Comparison of ENCODE assay signal across 17 mouse cellular contexts in genomic region chr11:106822911-106823310, GRCm38 (mm10). TPM values are rescaled to one million over a fixed set of nuclear protein-coding genes. Genes with fewer than 3 reads are reported as not detected.
DNase-seq lines count a peak whose midpoint lies in the region; ATAC-seq lines count a peak whose summit lies in the region.
"Had no signal": no experiment of that assay in that cellular context is flagged by ENCODE, and none has a peak within 500 bp of the region (broad histone marks: within the 10 kb centered on the region; RNA-seq: fewer than 3 reads in every experiment).

No protein-coding gene starts in this region.

- 89% methylated on average over 5 of the region's 5 CpGs for WGBS in kidney, embryonic 15.5 days
- WGBS in midbrain, embryonic 10.5 days = 89% methylated on average over 5 of the region's 5 CpGs
- 80% methylated on average over 5 of the region's 5 CpGs for WGBS in heart, embryonic 11.5 days (ENCODE audit: insufficient replicate concordance)

- no peaks in the 10 kb centered on the region for H3K9me3 ChIP-seq in kidney, embryonic 15.5 days (replicated peaks)
- H3K9me3 ChIP-seq in midbrain, embryonic 10.5 days (replicated peaks) = no peaks in the 10 kb centered on the region
- H3K9me3 ChIP-seq in heart, embryonic 11.5 days (replicated peaks; ENCODE audit: control insufficient read depth, low read length) = no peaks in the 10 kb centered on the region
- H3K9me3 ChIP-seq: embryonic facial prominence, embryonic 12.5 days; forebrain, embryonic 12.5 days; limb, embryonic 10.5 days; neural tube, embryonic 13.5 days; stomach, embryonic 15.5 days had no signal

- H3K27me3 ChIP-seq in kidney, embryonic 15.5 days = no peaks in the 10 kb centered on the region
- no peaks in the 10 kb centered on the region for H3K27me3 ChIP-seq in midbrain, embryonic 10.5 days (ENCODE audit: low read depth, poor library complexity, severe bottlenecking)
- H3K27me3 ChIP-seq in heart, embryonic 11.5 days (ENCODE audit: control insufficient read depth, insufficient read depth, low read length) = no peaks in the 10 kb centered on the region
- H3K27me3 ChIP-seq: embryonic facial prominence, embryonic 12.5 days; forebrain, embryonic 12.5 days; neural tube, embryonic 13.5 days; stomach, embryonic 15.5 days had no signal

- H3K36me3 ChIP-seq in kidney, embryonic 15.5 days = peaks cover 86% of the 10 kb centered on the region
- H3K36me3 ChIP-seq in midbrain, embryonic 10.5 days = peaks cover 95% of the 10 kb centered on the region
- H3K36me3 ChIP-seq in heart, embryonic 11.5 days (ENCODE audit: control insufficient read depth, insufficient read depth, low read length) = peaks cover 29% of the 10 kb centered on the region

- 0 out of 2 replicates have a peak, but pooled peaks cover 6% of the 10 kb centered on the region for H3K4me1 ChIP-seq in kidney, embryonic 15.5 days
- no peaks in the 10 kb centered on the region for H3K4me1 ChIP-seq in midbrain, embryonic 10.5 days
- peaks cover 17% of the 10 kb centered on the region for H3K4me1 ChIP-seq in heart, embryonic 11.5 days (ENCODE audit: control insufficient read depth, insufficient read depth, low read length)
- H3K4me1 ChIP-seq: limb, embryonic 10.5 days; stomach, embryonic 15.5 days had no signal

- ATAC-seq in kidney, embryonic 15.5 days (replicated peaks; ENCODE audit: low FRiP score) = no peak
- no peak for ATAC-seq in heart, embryonic 11.5 days (replicated peaks; ENCODE audit: insufficient number of reproducible peaks, low FRiP score, low TSS enrichment)
- ATAC-seq: CD4-positive, CD25-positive, alpha-beta regulatory T cell, adult 4 months; midbrain, embryonic 16.5 days had no signal

- H3K27ac ChIP-seq in kidney, embryonic 15.5 days = no peak overlapping the region
- no peak overlapping the region for H3K27ac ChIP-seq in midbrain, embryonic 10.5 days (replicated peaks)
- no peak overlapping the region for H3K27ac ChIP-seq in heart, embryonic 11.5 days (ENCODE audit: low read depth, low read length)
- H3K27ac ChIP-seq: embryonic facial prominence, embryonic 12.5 days; forebrain, embryonic 12.5 days; kidney, postnatal 0 days; limb, embryonic 10.5 days; liver, embryonic 14.5 days; neural tube, embryonic 13.5 days; stomach, embryonic 15.5 days had no signal

- H3K4me3 ChIP-seq in kidney, embryonic 15.5 days (replicated peaks) = no peak overlapping the region
- no peak overlapping the region for H3K4me3 ChIP-seq in midbrain, embryonic 10.5 days
- no peak overlapping the region for H3K4me3 ChIP-seq in heart, embryonic 11.5 days (ENCODE audit: low read depth, low read length)
- H3K4me3 ChIP-seq: embryonic facial prominence, embryonic 12.5 days; forebrain, embryonic 12.5 days; limb, embryonic 10.5 days; neural tube, embryonic 13.5 days; stomach, embryonic 15.5 days had no signal

- H3K9ac ChIP-seq in kidney, embryonic 15.5 days = no peak overlapping the region
- H3K9ac ChIP-seq in heart, embryonic 11.5 days (ENCODE audit: low read depth, low read length) = no peak overlapping the region
- H3K9ac ChIP-seq: embryonic facial prominence, embryonic 12.5 days; forebrain, embryonic 12.5 days; liver, embryonic 14.5 days; neural tube, embryonic 13.5 days; stomach, embryonic 15.5 days had no signal

- no peak overlapping the region for H3K4me2 ChIP-seq in kidney, embryonic 15.5 days
- no peak overlapping the region for H3K4me2 ChIP-seq in heart, embryonic 11.5 days
- H3K4me2 ChIP-seq: embryonic facial prominence, embryonic 12.5 days; forebrain, embryonic 12.5 days; neural tube, embryonic 13.5 days; stomach, embryonic 15.5 days had no signal

- DNase-seq in right cerebral cortex, adult 18-20 months = peak; percentile 80
- DNase-seq in right cerebral cortex, postnatal 14 days = no peak
- DNase-seq in cerebellum, postnatal 10 days = peak; percentile 87 to 89
- peak; percentile 19 to 78 for DNase-seq in left cerebral cortex, adult 8-10 months (ENCODE audit: low spot score in 2 of 2)
- DNase-seq in midbrain, embryonic 10.5 days (ENCODE audit: low spot score) = no peak
- DNase-seq: lung, postnatal 4 days had no signal

RNA-seq across cellular contexts. Expression of gene Cep95, which starts 33.9 kb away (rescaled TPM):
- 10 to 100 TPM in 3 of 4 experiments, 1 to 10 TPM in 1; 9.8 to 11.4 (median 10.5) TPM for total RNA-seq in left cerebral cortex, adult 8-10 months (2022)
- polyA plus RNA-seq in kidney, embryonic 15.5 days (2015; fragmentation: Nextera tagmentation; extraction: Ambion mirVana) = 21.7 and 22.0 TPM in 2 replicates
- polyA plus RNA-seq in midbrain, embryonic 10.5 days (2016; fragmentation: Nextera tagmentation; extraction: Ambion mirVana) = 18.0 and 19.1 TPM in 2 replicates
- polyA plus RNA-seq in heart, embryonic 11.5 days (2014; fragmentation: Nextera tagmentation; extraction: Ambion mirVana) = 15.6 and 17.0 TPM in 2 replicates

RNA-seq across cellular contexts. Expression of gene Ddx5, which starts 33.9 kb away (rescaled TPM):
- 100 to 1,000 TPM; 617 to 703 (median 641) TPM for total RNA-seq in left cerebral cortex, adult 8-10 months (2022)
- polyA plus RNA-seq in kidney, embryonic 15.5 days (2015; fragmentation: Nextera tagmentation; extraction: Ambion mirVana) = 344 and 366 TPM in 2 replicates
- polyA plus RNA-seq in midbrain, embryonic 10.5 days (2016; fragmentation: Nextera tagmentation; extraction: Ambion mirVana) = 295 and 331 TPM in 2 replicates
- 277 and 291 TPM in 2 replicates for polyA plus RNA-seq in heart, embryonic 11.5 days (2014; fragmentation: Nextera tagmentation; extraction: Ambion mirVana)

RNA-seq across cellular contexts. Expression of gene Polg2, which starts 43.6 kb away (rescaled TPM):
- total RNA-seq in left cerebral cortex, adult 8-10 months (2022) = 1 to 10 TPM; 2.8 to 4.6 (median 4.0) TPM
- 10.2 and 12.1 TPM in 2 replicates for polyA plus RNA-seq in kidney, embryonic 15.5 days (2015; fragmentation: Nextera tagmentation; extraction: Ambion mirVana)
- 10.2 and 10.7 TPM in 2 replicates for polyA plus RNA-seq in midbrain, embryonic 10.5 days (2016; fragmentation: Nextera tagmentation; extraction: Ambion mirVana)
- polyA plus RNA-seq in heart, embryonic 11.5 days (2014; fragmentation: Nextera tagmentation; extraction: Ambion mirVana) = 7.5 and 9.3 TPM in 2 replicates

Comparison
In these comparisons a context has a peak if more than half of its experiments do, and no peak if none do; other contexts are left out.
1. DNase-seq: peak in right cerebral cortex, adult 18-20 months (single experiment), cerebellum, postnatal 10 days (2 of 2) and left cerebral cortex, adult 8-10 months (2 of 2); none in right cerebral cortex, postnatal 14 days (single experiment) and midbrain, embryonic 10.5 days (single experiment).